Mouse (Mus musculus) adrenal gland, adult 8-10 months (tissue): ENCODE measurements at regions not wholly inside any gene's neighbourhood (a gene's known extent, or its start where the extent isn't known, plus 50 kb on each side); places are given as distances from the start of the nearest gene placed in this dataset.

Experiments
- DNase-seq: peaks from one replicate; pipeline ENCODE4 v3.0.0; 2022

GRCm38 (mm10) chr3:147041201-147041600 is 189.0 kb downstream of the Ttll7 start:
- no peak for DNase-seq

- DNase-seq, result no peak
Observed at GRCm38 (mm10) chr3:147042911-147043310, 190.7 kb downstream of the Ttll7 start.

- no peak for DNase-seq
Observed at GRCm38 (mm10) chr3:147046634-147047033, 194.5 kb downstream of the Ttll7 start.

GRCm38 (mm10) chr3:147054157-147054838 is 202.1 kb downstream of the Ttll7 start:
- DNase-seq, result no peak

GRCm38 (mm10) chr3:147057874-147058273 is 205.7 kb downstream of the Ttll7 start:
- DNase-seq, result no peak

GRCm38 (mm10) chr3:147060659-147061058 is 208.5 kb downstream of the Ttll7 start:
- no peak for DNase-seq

GRCm38 (mm10) chr3:147062451-147062850 is 210.3 kb downstream of the Ttll7 start:
- no peak for DNase-seq

GRCm38 (mm10) chr3:147063578-147064442 is 211.6 kb downstream of the Ttll7 start:
- no peak for DNase-seq

GRCm38 (mm10) chr3:147064443-147064868 is 212.3 kb downstream of the Ttll7 start:
- DNase-seq, result no peak

GRCm38 (mm10) chr3:147070972-147071371 is 218.8 kb downstream of the Ttll7 start:
- no peak for DNase-seq

GRCm38 (mm10) chr3:147080197-147080596 is 228.0 kb downstream of the Ttll7 start:
- no peak for DNase-seq

- no peak for DNase-seq
Observed at GRCm38 (mm10) chr3:147080768-147081448, 228.7 kb downstream of the Ttll7 start.

- DNase-seq, result no peak
Observed at GRCm38 (mm10) chr3:147081763-147082162, 229.6 kb downstream of the Ttll7 start.

- no peak for DNase-seq
Observed at GRCm38 (mm10) chr3:147082255-147082943, 230.2 kb downstream of the Ttll7 start.

- no peak for DNase-seq
Observed at GRCm38 (mm10) chr3:147083374-147083773, 231.2 kb downstream of the Ttll7 start.

GRCm38 (mm10) chr3:147083823-147084222 is 231.7 kb downstream of the Ttll7 start:
- no peak for DNase-seq

- DNase-seq, result no peak
Observed at GRCm38 (mm10) chr3:147084624-147085189, 232.5 kb downstream of the Ttll7 start.

- peak; percentile 32 for DNase-seq
Observed at GRCm38 (mm10) chr3:147088171-147088570, 236.0 kb downstream of the Ttll7 start.

GRCm38 (mm10) chr3:147089716-147090115 is 237.5 kb downstream of the Ttll7 start:
- no peak for DNase-seq

GRCm38 (mm10) chr3:147092188-147093075 is 240.3 kb downstream of the Ttll7 start:
- no peak for DNase-seq

- no peak for DNase-seq
Observed at GRCm38 (mm10) chr3:147093076-147093380, 240.9 kb downstream of the Ttll7 start.
